Mouse (Mus musculus) activated CD4-positive, CD25-positive, alpha-beta regulatory T cell (primary cell): Measurements from ENCODE around the gene Olfr787. TPM values are rescaled to one million over a fixed set of nuclear protein-coding genes. Genes with fewer than 3 reads are reported as not detected.

Experiments
- polyA plus RNA-seq, 2 experiments: library from polyadenylated mRNA; unstranded; fragments of 100-300 nt; shearing (Covaris generic); gene quantifications; one replicate each; pipeline ENCODE4 v1.2.1; 2017

The Olfr787 gene
- polyA plus RNA-seq: under 1 TPM in 1 of 2 experiments, not detected in 1; 0.23 TPM

DNA sequence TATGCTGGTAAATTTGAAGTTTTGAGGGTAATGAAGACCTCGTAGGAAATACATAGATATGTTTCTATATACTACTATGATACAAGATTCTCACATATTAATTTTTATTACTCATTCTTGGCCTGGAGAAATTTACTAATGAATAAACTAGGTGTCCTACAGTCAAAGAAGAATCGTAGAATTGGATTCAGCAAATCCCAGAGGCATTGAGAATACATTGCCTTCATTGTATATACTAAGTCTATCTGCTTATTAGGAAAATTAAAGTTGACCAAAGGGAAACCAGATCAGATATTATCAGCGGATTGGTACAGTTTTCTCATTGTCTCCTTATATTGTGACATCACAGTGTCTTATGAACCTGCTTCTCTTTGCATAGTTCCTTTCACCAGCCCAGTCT is at the start of gene Olfr787:
Gene Olfr787, plus strand, starts transcription at position 301 of the 400 bp plus-strand sequence.

DNA sequence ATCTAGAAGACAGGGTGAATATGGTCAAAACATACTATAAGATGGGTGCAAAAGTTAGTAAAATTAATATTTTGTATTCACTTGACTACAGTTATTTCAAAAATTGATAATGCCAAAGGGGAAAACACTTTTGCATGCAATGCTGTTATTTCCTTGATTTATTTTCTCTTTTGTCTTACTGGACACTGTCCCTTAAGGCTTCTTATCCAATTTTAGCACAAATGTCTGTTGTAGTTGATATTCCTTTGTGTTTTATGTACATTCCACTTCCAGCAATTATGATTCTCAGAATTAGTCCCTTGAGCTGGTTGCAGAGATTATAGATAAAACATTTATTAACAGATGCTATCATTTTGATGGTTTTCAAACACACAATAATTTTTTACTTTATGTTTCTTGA is 34.7 kb upstream of the Olfr787 start, which contains the start of gene Olfr786:
Gene Olfr786, plus strand, starts transcription at position 301 of the 400 bp plus-strand sequence.

DNA sequence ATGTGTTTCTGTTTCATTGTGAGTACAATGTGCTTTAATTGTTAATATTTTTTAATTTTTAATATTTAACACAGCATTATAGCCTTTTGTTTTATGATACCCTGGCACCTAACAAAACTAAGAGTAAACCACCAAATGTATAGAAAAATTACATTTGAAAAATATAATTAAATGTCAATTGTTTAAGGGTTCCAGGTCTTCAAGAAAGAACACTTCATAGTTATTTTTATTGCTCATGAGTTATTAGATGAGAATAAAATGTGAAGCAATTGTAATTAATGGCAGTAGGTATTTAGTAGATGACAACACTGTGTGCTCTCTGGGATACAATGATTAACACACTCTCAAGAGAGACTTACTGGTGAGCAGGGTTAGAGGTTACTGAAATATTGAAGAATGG is 9.0 kb downstream of the Olfr787 start, which contains the start of gene Olfr788:
Gene Olfr788, plus strand, starts transcription at position 301 of the 400 bp plus-strand sequence.

DNA sequence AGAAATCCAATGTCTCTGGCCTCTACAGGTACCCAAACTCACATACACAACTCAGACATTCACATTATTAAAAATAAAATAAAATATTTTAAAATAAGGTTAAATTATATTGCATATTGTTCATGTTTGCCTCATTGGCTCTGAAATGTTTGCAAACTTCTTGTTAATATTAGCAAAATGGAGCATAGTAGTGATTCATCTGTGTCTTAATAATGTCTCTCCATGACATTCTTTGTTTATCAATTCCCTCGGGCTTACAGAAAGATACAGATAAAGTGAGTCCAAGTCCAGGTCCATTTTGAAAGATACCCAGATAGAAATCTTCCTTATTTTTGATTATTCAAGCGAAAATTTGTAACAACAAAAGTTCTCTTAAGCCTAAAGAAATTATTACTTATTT is 22.8 kb downstream of the Olfr787 start, which contains the start of gene Olfr789:
Gene Olfr789, plus strand, starts transcription at position 301 of the 400 bp plus-strand sequence.

DNA sequence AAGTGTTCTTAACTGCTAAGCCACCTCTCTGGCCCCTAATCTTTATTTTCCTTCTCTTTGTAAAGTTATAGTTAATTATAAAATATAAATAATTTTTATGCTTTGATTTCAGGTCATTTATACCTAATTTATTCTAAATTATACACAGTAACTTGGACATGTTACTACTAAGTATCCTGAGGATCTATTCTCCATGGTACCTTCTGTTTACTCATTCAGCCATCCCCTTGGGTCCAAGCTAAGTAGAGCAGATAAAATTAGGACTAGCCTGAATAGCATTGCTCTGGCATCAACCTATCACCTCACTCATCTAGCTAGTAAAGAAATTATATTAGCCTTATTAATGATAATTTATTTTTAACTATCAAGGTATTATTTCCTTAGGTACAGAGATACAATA is 36.5 kb downstream of the Olfr787 start, which contains the start of gene Olfr790:
Gene Olfr790, plus strand, starts transcription at position 301 of the 400 bp plus-strand sequence.

Other genes with a start within 250 kb of the Olfr787 start
- not detected for gene Olfr774, start 225.7 kb upstream of the Olfr787 start, polyA plus RNA-seq
- not detected for gene Olfr775, start 213.4 kb upstream of the Olfr787 start, polyA plus RNA-seq
- gene Olfr776, start 202.7 kb upstream of the Olfr787 start, polyA plus RNA-seq: not detected
- not detected for gene Olfr777, start 190.4 kb upstream of the Olfr787 start, polyA plus RNA-seq
- under 1 TPM in 1 of 2 experiments, not detected in 1; 0.09 TPM for gene Olfr780, start 143.7 kb upstream of the Olfr787 start, polyA plus RNA-seq
- gene Olfr781, start 133.0 kb upstream of the Olfr787 start, polyA plus RNA-seq: not detected
- not detected for gene Olfr782, start 113.0 kb upstream of the Olfr787 start, polyA plus RNA-seq
- gene Olfr784, start 77.8 kb upstream of the Olfr787 start, polyA plus RNA-seq: not detected
- gene Olfr785, start 56.4 kb upstream of the Olfr787 start, polyA plus RNA-seq: not detected
- not detected for gene Olfr786, start 34.6 kb upstream of the Olfr787 start, polyA plus RNA-seq
- gene Olfr788, start 9.1 kb downstream of the Olfr787 start, polyA plus RNA-seq: under 1 TPM in 1 of 2 experiments, not detected in 1; 0.12 TPM
- not detected for gene Olfr789, start 22.9 kb downstream of the Olfr787 start, polyA plus RNA-seq
- gene Olfr790, start 36.6 kb downstream of the Olfr787 start, polyA plus RNA-seq: not detected
- not detected for gene Olfr791, start 59.9 kb downstream of the Olfr787 start, polyA plus RNA-seq
- gene Olfr792, start 77.3 kb downstream of the Olfr787 start, polyA plus RNA-seq: under 1 TPM in 1 of 2 experiments, not detected in 1; 0.15 TPM
- gene Olfr794, start 105.8 kb downstream of the Olfr787 start, polyA plus RNA-seq: not detected
- under 1 TPM in 1 of 2 experiments, not detected in 1; 0.07 TPM for gene Olfr796, start 150.7 kb downstream of the Olfr787 start, polyA plus RNA-seq
- not detected for gene Olfr798, start 166.1 kb downstream of the Olfr787 start, polyA plus RNA-seq
- under 1 TPM in 1 of 2 experiments, not detected in 1; 0.18 TPM for gene Olfr799, start 175.6 kb downstream of the Olfr787 start, polyA plus RNA-seq
- gene Olfr800, start 195.8 kb downstream of the Olfr787 start, polyA plus RNA-seq: not detected
- under 1 TPM in 1 of 2 experiments, not detected in 1; 0.30 TPM for gene Olfr801, start 212.0 kb downstream of the Olfr787 start, polyA plus RNA-seq
- not detected for gene Olfr802, start 226.3 kb downstream of the Olfr787 start, polyA plus RNA-seq
- gene Olfr803, start 232.4 kb downstream of the Olfr787 start, polyA plus RNA-seq: not detected
- not detected for gene Olfr804, start 241.3 kb downstream of the Olfr787 start, polyA plus RNA-seq